Mouse (Mus musculus): ENCODE measurements around the gene Cfap43. TPM values are rescaled to one million over a fixed set of nuclear protein-coding genes. Genes with fewer than 3 reads are reported as not detected.
A peak's percentile ranks its signal among the peaks of the same experiment; 100 is the strongest.

The Cfap43 gene
- polyA plus RNA-seq, 1 experiment from 2014 or later = 0.19 TPM

DNA sequence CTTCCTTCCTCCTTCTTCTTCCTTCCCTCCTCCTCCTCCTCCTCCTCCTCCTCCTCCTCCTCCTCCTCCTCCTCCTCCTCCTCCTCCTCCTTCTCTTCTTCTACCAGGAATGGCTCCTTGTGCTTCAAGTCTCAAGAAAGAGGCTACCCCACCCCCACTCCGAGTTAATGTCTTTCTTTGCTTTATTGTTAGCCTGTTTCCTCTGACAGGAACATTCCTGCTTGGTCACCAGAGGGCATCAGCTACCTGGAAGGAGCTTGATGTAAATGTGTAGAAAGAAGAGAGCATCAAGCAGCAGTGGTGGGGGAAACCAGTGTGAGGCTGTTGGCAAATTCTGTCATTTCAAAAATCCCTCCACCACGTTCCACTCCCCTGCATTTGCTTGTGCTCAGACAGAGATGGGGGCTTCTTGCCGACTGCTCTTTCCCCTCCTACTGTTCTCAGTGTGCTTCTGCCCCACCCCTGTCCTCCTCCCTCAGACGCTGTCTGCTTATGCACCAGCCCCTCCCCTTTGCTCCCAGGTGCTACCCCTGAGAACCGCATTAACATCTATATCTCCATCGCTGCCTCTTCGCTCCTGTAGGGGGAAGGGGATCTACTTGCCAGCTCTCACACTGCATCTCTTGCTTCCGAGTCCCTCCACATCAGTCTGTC, 96.8 kb downstream of the Cfap43 start:
- ATAC-seq (ENCODE audit: insufficient read depth, low FRiP score, low TSS enrichment) (no peak), DNase-seq (ENCODE audit: low spot score) (no peak)
- Histone ChIP-seq H3K9ac (ENCODE audit: low read length) (no peak overlapping the region), H3K27me3 (ENCODE audit: control insufficient read depth, insufficient read depth, low read length) (no peaks in the 10 kb centered on the region), H3K27ac (ENCODE audit: low read depth, low read length) (no peak overlapping the region), H3K36me3 (ENCODE audit: control insufficient read depth, insufficient read depth, low read length) (no peaks in the 10 kb centered on the region), H3K4me1 (ENCODE audit: control insufficient read depth, insufficient read depth, low read length) (no peaks in the 10 kb centered on the region), H3K4me3 (ENCODE audit: low read depth, low read length) (no peak overlapping the region), H3K4me2 (ENCODE audit: low read depth) (no peak overlapping the region), H3K9me3 (ENCODE audit: control insufficient read depth, low read length) (no peaks in the 10 kb centered on the region)
- WGBS = 25% methylated on average over 8 of the region's 8 CpGs

GRCm38 (mm10) chr19:47821494-47821872, 97.6 kb downstream of the Cfap43 start:
- Histone ChIP-seq H3K9ac (ENCODE audit: low read length) (no peak overlapping the region), H3K4me1 (ENCODE audit: control insufficient read depth, insufficient read depth, low read length) (no peaks in the 10 kb centered on the region), H3K4me3 (ENCODE audit: low read depth, low read length) (no peak overlapping the region), H3K4me2 (ENCODE audit: low read depth) (no peak overlapping the region), H3K27ac (ENCODE audit: low read depth, low read length) (no peak overlapping the region), H3K9me3 (ENCODE audit: control insufficient read depth, low read length) (no peaks in the 10 kb centered on the region), H3K36me3 (ENCODE audit: control insufficient read depth, insufficient read depth, low read length) (no peaks in the 10 kb centered on the region), H3K27me3 (ENCODE audit: control insufficient read depth, insufficient read depth, low read length) (no peaks in the 10 kb centered on the region)
- no peak for ATAC-seq (ENCODE audit: insufficient read depth, low FRiP score, low TSS enrichment)
- no peak for DNase-seq (ENCODE audit: low spot score)
- 61% methylated on average over 7 of the region's 7 CpGs for WGBS

DNA sequence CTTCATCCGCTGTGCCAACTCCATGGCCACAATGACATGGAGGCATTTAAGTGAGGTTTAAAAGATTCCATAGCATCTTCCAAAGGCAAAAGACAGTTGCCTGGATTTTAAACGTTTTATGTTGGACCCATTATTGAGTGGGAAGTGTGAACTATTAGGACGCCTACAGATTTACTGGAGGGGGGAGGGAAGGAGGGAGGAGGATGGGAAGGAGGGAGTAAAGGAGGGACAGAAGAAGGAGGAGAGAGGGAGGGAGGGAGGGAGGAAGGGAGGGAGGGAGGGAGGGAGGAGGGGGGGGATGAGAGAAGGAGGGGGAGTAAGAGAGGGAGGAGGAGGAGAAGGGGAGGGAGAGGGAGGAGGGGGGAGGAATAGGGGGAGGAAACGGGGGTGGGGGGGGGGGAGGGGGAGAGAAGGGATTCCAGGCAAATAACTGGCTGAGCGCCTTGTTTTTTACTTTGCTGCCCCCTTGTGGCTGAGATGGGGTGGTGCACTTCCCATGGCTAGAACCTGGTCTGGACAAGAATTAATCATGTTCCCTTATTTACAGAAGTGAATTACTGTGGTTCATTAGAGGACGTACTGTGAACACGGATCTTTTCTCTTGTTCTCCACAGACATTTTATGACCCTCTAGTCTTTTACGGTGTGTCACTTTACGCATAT, 98.1 kb downstream of the Cfap43 start:
- H3K36me3 ChIP-seq (ENCODE audit: control insufficient read depth, insufficient read depth, low read length) = no peaks in the 10 kb centered on the region
- H3K4me3 ChIP-seq (ENCODE audit: low read depth, low read length) = no peak overlapping the region
- H3K4me1 ChIP-seq (ENCODE audit: control insufficient read depth, insufficient read depth, low read length) = no peaks in the 10 kb centered on the region
- peak; percentile 75 for DNase-seq (ENCODE audit: low spot score)
- ATAC-seq (ENCODE audit: insufficient read depth, low FRiP score, low TSS enrichment) = no peak
- no peak overlapping the region for H3K27ac ChIP-seq (ENCODE audit: low read depth, low read length)
- no peaks in the 10 kb centered on the region for H3K9me3 ChIP-seq (ENCODE audit: control insufficient read depth, low read length)
- H3K9ac ChIP-seq (ENCODE audit: low read length) = no peak overlapping the region
- 23% methylated on average over 7 of the region's 9 CpGs for WGBS
- no peaks in the 10 kb centered on the region for H3K27me3 ChIP-seq (ENCODE audit: control insufficient read depth, insufficient read depth, low read length)
- H3K4me2 ChIP-seq (ENCODE audit: low read depth) = no peak overlapping the region

GRCm38 (mm10) chr19:47817692-47818091, 101.4 kb downstream of the Cfap43 start:
- Histone ChIP-seq H3K27me3 (ENCODE audit: control insufficient read depth, insufficient read depth, low read length) (no peaks in the 10 kb centered on the region), H3K9ac (ENCODE audit: low read length) (no peak overlapping the region), H3K27ac (ENCODE audit: low read depth, low read length) (no peak overlapping the region), H3K4me2 (ENCODE audit: low read depth) (no peak overlapping the region), H3K36me3 (ENCODE audit: control insufficient read depth, insufficient read depth, low read length) (no peaks in the 10 kb centered on the region), H3K4me3 (ENCODE audit: low read depth, low read length) (no peak overlapping the region), H3K9me3 (ENCODE audit: control insufficient read depth, low read length) (no peaks in the 10 kb centered on the region), H3K4me1 (ENCODE audit: control insufficient read depth, insufficient read depth, low read length) (no peaks in the 10 kb centered on the region)
- DNase-seq (ENCODE audit: low spot score) (no peak), ATAC-seq (ENCODE audit: insufficient read depth, low FRiP score, low TSS enrichment) (no peak)
- WGBS = 90% methylated on average over 9 of the region's 9 CpGs

GRCm38 (mm10) chr19:47814721-47815120, 104.4 kb downstream of the Cfap43 start:
- H3K27me3 ChIP-seq (ENCODE audit: control insufficient read depth, insufficient read depth, low read length) = no peaks in the 10 kb centered on the region
- no peak overlapping the region for H3K27ac ChIP-seq (ENCODE audit: low read depth, low read length)
- no peak overlapping the region for H3K9ac ChIP-seq (ENCODE audit: low read length)
- DNase-seq (ENCODE audit: low spot score) (no peak), ATAC-seq (ENCODE audit: insufficient read depth, low FRiP score, low TSS enrichment) (no peak)
- WGBS = 86% methylated on average over 5 of the region's 5 CpGs
- no peaks in the 10 kb centered on the region for H3K36me3 ChIP-seq (ENCODE audit: control insufficient read depth, insufficient read depth, low read length)
- H3K4me1 ChIP-seq (ENCODE audit: control insufficient read depth, insufficient read depth, low read length) = no peaks in the 10 kb centered on the region
- H3K4me3 ChIP-seq (ENCODE audit: low read depth, low read length) = no peak overlapping the region
- no peaks in the 10 kb centered on the region for H3K9me3 ChIP-seq (ENCODE audit: control insufficient read depth, low read length)
- no peak overlapping the region for H3K4me2 ChIP-seq (ENCODE audit: low read depth)

GRCm38 (mm10) chr19:47812091-47812490, 107.0 kb downstream of the Cfap43 start:
- 83% methylated on average over 10 of the region's 10 CpGs for WGBS
- Histone ChIP-seq H3K27me3 (ENCODE audit: control insufficient read depth, insufficient read depth, low read length) (no peaks in the 10 kb centered on the region), H3K4me2 (ENCODE audit: low read depth) (no peak overlapping the region), H3K9ac (ENCODE audit: low read length) (no peak overlapping the region), H3K4me3 (ENCODE audit: low read depth, low read length) (no peak overlapping the region), H3K27ac (ENCODE audit: low read depth, low read length) (no peak overlapping the region), H3K9me3 (ENCODE audit: control insufficient read depth, low read length) (no peaks in the 10 kb centered on the region), H3K4me1 (ENCODE audit: control insufficient read depth, insufficient read depth, low read length) (no peaks in the 10 kb centered on the region), H3K36me3 (ENCODE audit: control insufficient read depth, insufficient read depth, low read length) (no peaks in the 10 kb centered on the region)
- no peak for DNase-seq (ENCODE audit: low spot score)
- ATAC-seq (ENCODE audit: insufficient read depth, low FRiP score, low TSS enrichment) = no peak

GRCm38 (mm10) chr19:47798583-47798982, 120.5 kb downstream of the Cfap43 start:
- Histone ChIP-seq H3K4me3 (ENCODE audit: low read depth, low read length) (no peak overlapping the region), H3K9ac (ENCODE audit: low read length) (no peak overlapping the region), H3K27ac (ENCODE audit: low read depth, low read length) (no peak overlapping the region), H3K36me3 (ENCODE audit: control insufficient read depth, insufficient read depth, low read length) (no peaks in the 10 kb centered on the region), H3K4me2 (ENCODE audit: low read depth) (no peak overlapping the region), H3K4me1 (ENCODE audit: control insufficient read depth, insufficient read depth, low read length) (no peaks in the 10 kb centered on the region; the same call in 1 of the 2 replicates), H3K9me3 (ENCODE audit: control insufficient read depth, low read length) (no peaks in the 10 kb centered on the region), H3K27me3 (ENCODE audit: control insufficient read depth, insufficient read depth, low read length) (no peaks in the 10 kb centered on the region)
- WGBS = 53% methylated on average over 10 of the region's 10 CpGs
- DNase-seq (ENCODE audit: low spot score) (no peak), ATAC-seq (ENCODE audit: insufficient read depth, low FRiP score, low TSS enrichment) (no peak)

GRCm38 (mm10) chr19:47796699-47797098, 122.4 kb downstream of the Cfap43 start:
- H3K4me2 ChIP-seq (ENCODE audit: low read depth) = no peak overlapping the region

More at GRCm38 (mm10) chr19:47796699-47797098, 122.4 kb downstream of the Cfap43 start:
- Histone ChIP-seq H3K4me1 (ENCODE audit: control insufficient read depth, insufficient read depth, low read length) (no peaks in the 10 kb centered on the region; the same call in 1 of the 2 replicates), H3K9me3 (ENCODE audit: control insufficient read depth, low read length) (no peaks in the 10 kb centered on the region), H3K27me3 (ENCODE audit: control insufficient read depth, insufficient read depth, low read length) (no peaks in the 10 kb centered on the region), H3K36me3 (ENCODE audit: control insufficient read depth, insufficient read depth, low read length) (no peaks in the 10 kb centered on the region), H3K27ac (ENCODE audit: low read depth, low read length) (no peak overlapping the region), H3K9ac (ENCODE audit: low read length) (no peak overlapping the region), H3K4me3 (ENCODE audit: low read depth, low read length) (no peak overlapping the region)
- 48% methylated on average over 7 of the region's 7 CpGs for WGBS
- ATAC-seq (ENCODE audit: insufficient read depth, low FRiP score, low TSS enrichment) (peak; percentile 67; the same call in 1 of the 2 replicates), DNase-seq (ENCODE audit: low spot score) (no peak)
